Mouse (Mus musculus): ENCODE measurements around the gene Gfy. TPM values are rescaled to one million over a fixed set of nuclear protein-coding genes. Genes with fewer than 3 reads are reported as not detected.
A peak's percentile ranks its signal among the peaks of the same experiment; 100 is the strongest.
"Not testable (repeated sequence)": the region's sequence is repeated elsewhere in the genome, so short reads cannot be mapped to it uniquely, and the experiment has no call there.

The Gfy gene
- total RNA-seq, 4 experiments from 2014 or later, result 0.20 to 0.51 TPM; not detected in 2

- no peak for DNase-seq (ENCODE audit: low spot score in 2 of 2)
Observed at GRCm38 (mm10) chr7:45193871-45194785, 14.8 kb upstream of the Gfy start.

DNA sequence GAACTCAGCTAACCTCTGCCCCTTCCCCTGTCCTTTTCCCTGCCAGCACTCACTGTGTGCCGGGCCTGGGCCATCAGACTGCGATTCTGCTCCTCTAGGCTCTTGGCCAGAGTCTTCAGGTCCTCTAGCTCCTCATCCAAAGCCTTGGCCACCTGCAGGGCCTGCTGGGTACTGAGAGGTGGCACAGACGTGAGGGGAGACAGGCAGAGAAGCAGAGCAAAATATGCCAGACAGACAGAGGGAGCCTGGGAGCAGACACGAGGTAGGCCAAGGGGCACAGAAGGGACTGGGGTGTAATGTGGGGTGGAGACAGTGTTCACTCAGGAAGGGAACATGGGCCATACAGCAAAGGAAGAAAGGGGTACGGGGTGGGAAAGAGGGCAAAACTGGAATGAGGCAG, 14.0 kb upstream of the Gfy start:
- DNase-seq (ENCODE audit: low spot score in 2 of 2), result no peak

DNA sequence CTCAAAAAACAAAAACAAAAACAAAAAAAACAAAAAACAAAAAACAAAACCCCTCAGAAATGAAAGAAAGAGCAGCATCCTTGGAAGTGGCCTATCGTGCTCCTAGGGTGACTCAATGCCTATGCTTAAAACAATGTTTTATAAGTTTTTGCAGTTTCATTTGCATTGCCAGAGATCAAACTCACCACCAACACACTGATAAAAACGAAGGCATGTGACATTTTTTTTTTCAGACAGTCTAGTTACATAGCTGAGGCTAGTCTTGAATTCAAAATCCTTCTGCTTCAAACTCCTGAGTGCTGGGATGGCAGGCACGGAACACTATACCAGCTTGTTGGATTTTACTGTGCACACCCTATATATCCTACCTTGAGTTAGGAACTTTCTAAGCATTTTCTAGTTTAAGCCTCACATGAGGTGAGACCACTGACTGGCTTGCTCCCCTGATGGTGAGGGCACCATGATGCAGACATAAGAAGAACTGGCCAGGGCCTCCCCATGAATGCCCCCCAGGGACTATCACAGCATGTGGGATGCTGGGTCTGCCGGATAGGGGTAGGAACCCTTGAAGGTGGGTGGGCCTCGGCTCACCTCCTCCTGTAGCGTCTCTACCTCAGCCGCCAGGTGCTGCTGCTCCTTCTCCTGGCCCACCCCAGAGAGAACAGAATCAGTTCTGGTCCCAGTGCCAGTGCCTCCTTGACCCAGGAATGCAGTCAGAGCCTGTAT, 13.4 kb upstream of the Gfy start:
- no peak for DNase-seq (ENCODE audit: low spot score in 2 of 2)

DNA sequence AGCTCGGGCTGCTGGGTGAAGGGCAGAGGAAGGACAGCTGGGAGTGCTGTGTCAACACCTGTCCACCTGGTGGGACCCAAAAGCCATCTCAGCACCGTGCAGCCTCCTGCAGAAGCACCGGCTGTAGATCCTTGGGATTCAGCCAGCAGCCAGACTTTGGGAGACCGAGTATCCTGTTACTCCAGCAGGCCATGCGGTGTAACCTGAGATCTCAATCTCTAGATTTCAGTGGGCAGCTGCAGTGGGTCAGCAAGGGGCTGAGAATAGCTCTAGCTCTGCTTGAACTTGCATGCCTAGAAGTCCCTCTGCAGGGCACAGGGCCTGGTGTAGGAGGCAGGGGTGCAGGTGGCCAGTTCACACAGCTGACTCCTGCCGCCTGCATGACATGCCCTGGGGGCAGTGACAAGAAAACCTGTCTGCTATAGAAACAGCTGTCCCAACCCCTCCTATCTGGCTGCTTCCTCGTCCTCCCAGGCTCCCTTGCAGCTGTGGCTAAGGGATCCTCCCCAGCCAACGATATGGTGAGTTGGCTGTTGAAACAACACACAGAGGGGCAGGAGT, 12.5 kb upstream of the Gfy start:
- DNase-seq (ENCODE audit: low spot score in 2 of 2), result no peak

DNA sequence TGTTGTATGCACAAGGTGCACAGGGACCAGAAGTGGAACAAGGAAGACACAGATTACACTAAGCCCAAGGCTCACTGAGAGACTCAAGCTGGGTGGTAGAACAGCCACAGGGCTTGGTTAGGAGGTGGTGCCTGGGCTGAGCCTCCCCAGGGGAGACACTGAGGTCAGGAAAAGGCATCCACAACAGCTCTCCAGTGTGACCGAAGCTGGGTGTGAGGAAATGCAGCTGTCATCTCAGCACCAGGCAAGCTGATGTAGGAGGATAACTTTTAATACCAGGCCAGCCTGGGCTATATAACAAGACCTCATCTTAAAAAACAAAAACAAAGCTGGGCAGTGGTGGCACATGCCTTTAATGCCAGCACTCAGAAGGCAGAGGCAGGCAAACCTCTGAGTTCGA, 11.8 kb upstream of the Gfy start:
- DNase-seq (ENCODE audit: low spot score in 2 of 2), result no peak

DNA sequence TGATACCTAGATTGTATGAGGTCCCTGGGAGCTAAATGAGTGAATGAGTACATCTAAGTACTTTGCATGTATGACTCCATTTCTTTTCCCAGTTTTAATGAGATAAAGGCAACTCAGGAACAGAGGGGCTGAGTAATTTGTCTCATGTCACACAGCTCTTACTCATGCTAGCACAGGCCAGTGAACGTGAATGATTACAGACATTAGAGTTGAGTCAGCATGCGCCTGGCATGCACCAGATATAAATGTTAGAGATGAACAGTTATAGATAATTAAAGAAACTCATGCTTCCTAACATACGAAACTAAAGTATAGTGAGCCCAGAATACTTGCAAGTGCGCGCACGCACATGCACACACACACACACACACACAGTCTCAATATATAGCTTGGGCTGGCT, 10.8 kb upstream of the Gfy start:
- no peak for DNase-seq (ENCODE audit: low spot score in 2 of 2)

GRCm38 (mm10) chr7:45189600-45189999, 10.2 kb upstream of the Gfy start:
- DNase-seq (ENCODE audit: low spot score in 2 of 2), result no peak

DNA sequence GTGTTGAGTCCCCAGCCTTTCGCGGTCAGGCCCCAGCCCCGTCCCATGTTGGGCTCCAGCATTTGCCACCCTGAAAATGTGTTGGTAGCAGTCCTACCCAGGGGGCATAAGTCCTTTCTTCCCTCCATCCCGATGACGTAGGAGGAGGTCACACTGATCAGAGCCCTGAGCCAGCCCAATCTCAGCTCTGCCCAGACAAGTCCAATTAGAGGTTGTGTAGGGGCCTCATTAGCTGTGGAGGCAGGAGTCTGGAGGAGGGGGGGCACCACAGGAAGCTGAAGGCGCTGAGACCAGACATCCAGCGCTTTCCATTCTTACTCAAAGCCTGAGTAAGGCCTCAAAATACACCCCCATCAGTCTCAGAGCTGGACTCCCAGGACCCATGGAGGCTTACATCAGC, 6.6 kb upstream of the Gfy start:
- DNase-seq (ENCODE audit: low spot score in 2 of 2), result no peak

- no peak for DNase-seq (ENCODE audit: low spot score in 2 of 2)
Observed at GRCm38 (mm10) chr7:45183672-45184071, 4.3 kb upstream of the Gfy start.

DNA sequence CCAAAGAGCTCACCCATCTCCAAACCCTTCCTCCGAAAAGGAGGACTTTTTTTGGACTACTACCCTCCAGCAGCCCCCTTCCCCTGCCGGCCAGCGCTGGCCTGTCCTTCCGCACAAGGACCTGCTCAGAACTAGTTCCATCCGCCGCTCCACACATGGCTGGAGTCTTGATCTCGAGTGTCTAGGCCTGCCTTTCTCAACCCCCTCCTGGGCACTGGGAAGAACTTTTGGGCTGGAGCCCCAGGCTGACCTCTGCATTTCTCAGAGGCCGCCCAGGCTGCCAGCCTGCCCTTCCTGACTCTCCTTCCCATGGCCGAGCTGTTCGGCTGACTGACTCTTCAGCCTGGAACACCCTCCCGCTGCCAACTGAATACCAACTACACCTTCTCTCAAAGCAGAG, 3.2 kb upstream of the Gfy start:
- DNase-seq (ENCODE audit: low spot score in 2 of 2), result no peak

DNA sequence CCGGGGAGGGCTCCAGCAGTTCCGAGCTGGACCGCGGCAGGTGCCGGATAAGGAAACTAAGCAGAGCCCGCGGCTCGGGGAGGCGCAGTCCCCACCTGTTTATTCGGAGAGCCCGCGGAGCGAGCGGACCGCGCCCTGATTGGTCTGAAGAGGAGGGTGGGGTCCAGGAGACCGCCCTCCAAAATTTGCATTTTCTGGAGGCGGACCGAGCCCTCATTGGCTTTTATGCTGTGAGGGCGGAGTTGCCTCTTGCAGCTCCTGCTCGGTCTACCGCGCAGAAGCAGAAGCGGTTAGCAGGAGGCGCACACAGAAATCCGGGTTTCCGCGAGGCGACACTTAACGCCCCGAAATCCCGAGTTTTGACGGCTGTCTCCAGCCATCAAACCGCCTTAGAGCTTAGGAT, 2.8 kb upstream of the Gfy start:
- peak; percentile 81 to 82 for DNase-seq (ENCODE audit: low spot score in 2 of 2)

DNA sequence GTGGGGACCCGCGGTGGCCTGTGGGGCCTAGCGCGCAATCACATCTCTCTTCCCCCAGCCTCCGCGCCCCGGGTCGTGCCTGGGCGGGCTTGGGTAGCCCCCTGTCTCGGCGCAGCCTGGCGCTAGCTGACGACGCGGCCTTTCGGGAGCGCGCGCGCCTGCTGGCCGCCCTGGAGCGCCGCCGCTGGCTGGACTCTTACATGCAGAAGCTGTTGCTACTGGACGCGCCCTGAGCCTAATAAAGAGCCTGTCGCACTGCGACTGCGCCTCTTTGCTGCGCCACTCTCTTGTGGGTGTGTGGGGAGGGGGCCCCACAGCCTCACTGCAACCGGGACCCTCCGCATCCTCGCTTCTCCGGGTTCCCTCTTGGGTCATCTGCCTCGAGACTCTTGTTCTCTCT, 2.2 kb upstream of the Gfy start:
- DNase-seq (ENCODE audit: low spot score in 2 of 2), result no peak

DNA sequence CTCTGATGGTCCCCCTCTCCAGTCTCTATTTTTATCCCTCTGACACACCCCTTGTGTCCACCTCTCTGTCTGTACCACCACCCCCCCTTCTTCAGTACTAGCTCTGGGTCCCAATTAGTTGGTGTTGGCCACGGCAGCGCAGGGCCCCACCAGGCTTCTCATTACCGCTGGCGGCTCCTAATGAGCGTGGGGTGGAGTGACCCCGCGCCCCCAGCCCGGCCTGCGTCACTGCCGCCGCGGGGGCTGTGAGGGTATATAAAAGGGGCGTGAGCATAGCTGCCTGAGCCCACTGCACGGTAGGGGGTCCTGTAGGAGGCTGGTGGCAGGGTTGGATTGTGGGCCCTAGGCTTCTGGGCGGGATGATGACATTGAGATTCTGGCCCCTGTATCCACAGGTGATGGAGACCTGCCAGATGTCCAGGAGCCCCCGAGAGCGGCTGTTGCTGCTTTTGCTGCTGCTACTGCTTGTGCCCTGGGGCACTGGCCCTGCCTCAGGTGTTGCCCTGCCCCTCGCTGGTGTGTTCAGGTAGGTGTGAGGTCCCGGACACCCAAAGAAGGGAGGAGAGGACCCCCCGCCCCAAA, 1.6 kb upstream of the Gfy start, which contains the start of gene Pth2:
Gene Pth2 (plus strand): TSS at position 100 of the 582 bp plus-strand sequence.
- no peak for DNase-seq (ENCODE audit: low spot score in 2 of 2)

DNA sequence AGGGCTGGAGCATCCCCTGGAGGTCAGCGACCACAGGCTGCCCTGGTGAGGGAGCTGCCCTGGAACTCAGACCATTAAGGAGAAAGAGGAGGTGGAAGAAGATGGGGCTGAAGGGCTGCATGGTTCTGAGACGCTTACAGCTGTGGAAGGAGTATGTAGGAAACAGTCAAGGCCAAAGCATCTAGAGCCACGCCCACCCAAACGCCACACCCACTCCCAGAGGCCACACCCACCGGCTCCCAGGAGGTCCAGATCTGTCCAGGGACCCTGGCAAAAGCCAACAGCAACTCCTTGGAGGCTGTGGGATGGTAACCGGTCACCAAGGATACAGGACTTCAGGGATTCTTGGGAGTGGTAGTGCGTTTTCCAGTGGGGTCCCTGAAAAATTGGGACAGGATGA, 819 bp downstream of the Gfy start:
- no peak for DNase-seq (ENCODE audit: low spot score in 2 of 2)

GRCm38 (mm10) chr7:45176356-45176755, 3.0 kb downstream of the Gfy start:
- DNase-seq (ENCODE audit: low spot score in 2 of 2), result no peak

- no peak for DNase-seq (ENCODE audit: low spot score in 2 of 2)
Observed at GRCm38 (mm10) chr7:45175929-45176328, 3.4 kb downstream of the Gfy start.

DNA sequence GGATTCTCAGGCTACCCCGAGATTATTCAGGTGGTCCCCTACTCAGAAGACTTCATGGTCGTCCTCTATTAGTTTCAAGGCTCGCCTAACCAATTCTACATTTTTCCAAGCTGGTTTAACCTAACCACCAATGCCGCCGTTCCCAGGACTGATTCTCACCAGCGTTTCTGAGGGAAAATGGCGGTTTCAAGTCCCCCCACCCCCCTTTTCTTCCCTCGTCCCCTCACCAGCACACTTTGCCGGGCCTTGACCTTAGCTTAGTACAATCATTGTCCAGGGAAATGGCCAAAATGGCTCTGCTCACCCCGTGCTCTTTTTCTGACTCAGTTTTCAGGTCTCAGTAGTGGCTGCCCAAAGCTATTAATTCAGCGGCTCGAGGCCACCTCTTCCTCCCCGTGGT, 4.0 kb downstream of the Gfy start:
- DNase-seq (ENCODE audit: low spot score in 2 of 2), result no peak

DNA sequence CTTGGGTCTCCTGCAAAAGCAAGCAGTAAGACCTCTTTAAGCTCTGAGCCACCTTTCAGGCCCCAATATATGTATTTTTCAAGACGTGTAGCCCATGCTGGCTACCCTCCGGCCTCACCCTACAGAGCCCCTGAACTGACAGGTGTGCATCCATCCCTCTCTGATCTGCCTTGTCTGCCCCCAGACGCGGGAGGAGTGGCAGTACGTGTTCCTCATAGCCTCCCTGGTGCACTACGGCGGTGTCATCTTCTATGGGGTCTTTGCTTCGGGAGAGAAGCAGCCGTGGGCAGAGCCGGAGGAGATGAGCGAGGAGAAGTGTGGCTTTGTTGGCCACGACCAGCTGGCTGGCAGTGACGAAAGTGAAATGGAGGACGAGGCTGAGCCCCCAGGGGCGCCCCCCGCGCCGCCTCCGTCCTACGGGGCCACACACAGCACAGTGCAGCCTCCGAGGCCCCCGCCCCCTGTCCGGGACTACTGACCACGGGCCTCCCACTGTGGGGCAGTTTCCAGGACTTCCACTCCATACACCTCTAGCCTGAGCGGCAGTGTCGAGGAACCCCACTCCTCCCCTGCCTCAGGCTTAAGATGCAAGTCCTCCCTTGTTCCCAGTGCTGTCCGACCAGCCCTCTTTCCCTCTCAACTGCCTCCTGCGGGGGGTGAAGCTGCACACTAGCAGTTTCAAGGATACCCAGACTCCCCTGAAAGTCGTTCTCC, 4.6 kb downstream of the Gfy start:
- DNase-seq (ENCODE audit: low spot score in 2 of 2), result no peak

- DNase-seq (ENCODE audit: low spot score in 2 of 2), result not testable (repeated sequence)
Observed at GRCm38 (mm10) chr7:45173772-45174171, 5.6 kb downstream of the Gfy start.

GRCm38 (mm10) chr7:45172974-45173373, 6.4 kb downstream of the Gfy start:
- DNase-seq (ENCODE audit: low spot score in 2 of 2), result no peak

DNA sequence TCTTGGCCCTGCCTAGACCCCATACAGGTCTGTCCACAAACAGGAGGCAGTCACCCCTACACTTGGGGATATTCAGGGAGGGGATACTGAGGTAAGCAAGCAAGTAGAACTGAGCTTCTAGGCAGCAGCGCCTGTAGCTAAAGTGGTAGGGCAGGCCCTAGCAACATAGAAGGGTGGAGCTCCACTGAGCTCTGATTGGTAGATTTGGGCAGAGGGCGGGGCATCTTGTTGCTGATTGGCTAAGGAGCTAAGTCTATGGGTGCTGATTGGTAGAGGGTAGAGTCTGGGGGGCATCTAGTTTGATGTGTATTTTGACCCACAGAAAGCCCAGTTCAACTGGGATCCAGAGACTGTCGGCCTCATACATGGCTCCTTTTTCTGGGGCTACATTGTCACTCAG, 9.9 kb downstream of the Gfy start:
- peak; percentile 61 to 73 for DNase-seq (ENCODE audit: low spot score in 2 of 2)

All from layer of hippocampus, adult 8-10 months (tissue).